Mouse (Mus musculus) monocyte, adult 5-6 weeks (primary cell): Measurements from ENCODE around the gene Chka. TPM values are rescaled to one million over a fixed set of nuclear protein-coding genes. Genes with fewer than 3 reads are reported as not detected.
A peak's percentile ranks its signal among the peaks of the same experiment; 100 is the strongest.

Experiments
- ATAC-seq: fragments of 153-309, 156-312 bp; replicated peaks from 2 replicates; pipeline ENCODE4 v1.8.0; 2017; ENCODE audit warnings: mild to moderate bottlenecking; ENCODE audit not compliant: low TSS enrichment, insufficient number of reproducible peaks, severe bottlenecking, poor library complexity, low FRiP score
- total RNA-seq: library from RNA; stranded (forward); fragments of 200-1000, 200-491, 200-594 nt; gene quantifications from 3 replicates; pipeline ENCODE4 v1.2.3, GENCODE M21; 2017

Chka gene
- total RNA-seq, 1 experiment from 2014 or later = 34.8 TPM

GRCm38 (mm10) chr19:3875045-3875444 is 23.5 kb downstream of the Chka start:
- ATAC-seq = no peak

GRCm38 (mm10) chr19:3880054-3880848 is 28.7 kb downstream of the Chka start:
- ATAC-seq = peak; percentile 55

GRCm38 (mm10) chr19:3882214-3882613 is 30.6 kb downstream of the Chka start:
- peak; percentile 58; the same call in 1 of the 2 replicates for ATAC-seq

GRCm38 (mm10) chr19:3884325-3884990 is 32.9 kb downstream of the Chka start:
- ATAC-seq = no peak

- no peak for ATAC-seq
Measured at GRCm38 (mm10) chr19:3889096-3889495, 37.5 kb downstream of the Chka start.

- no peak for ATAC-seq
Measured at GRCm38 (mm10) chr19:3890181-3890580, 38.6 kb downstream of the Chka start.

GRCm38 (mm10) chr19:3893545-3894116 is 42.1 kb downstream of the Chka start:
- ATAC-seq = no peak

- ATAC-seq = no peak
Measured at GRCm38 (mm10) chr19:3894294-3894693, 42.7 kb downstream of the Chka start.

GRCm38 (mm10) chr19:3895171-3895631 is 43.6 kb downstream of the Chka start:
- no peak for ATAC-seq

- ATAC-seq = no peak
Measured at GRCm38 (mm10) chr19:3896208-3896607, 44.6 kb downstream of the Chka start.

- ATAC-seq = no peak
Measured at GRCm38 (mm10) chr19:3897557-3897956, 46.0 kb downstream of the Chka start.

GRCm38 (mm10) chr19:3898952-3899351 is 47.4 kb downstream of the Chka start:
- 0 out of 2 replicates have a peak, but pooled peaks have one; percentile 37 for ATAC-seq

- ATAC-seq = no peak
Measured at GRCm38 (mm10) chr19:3899618-3900017, 48.0 kb downstream of the Chka start.

GRCm38 (mm10) chr19:3902966-3903365 is 51.4 kb downstream of the Chka start:
- no peak for ATAC-seq

- ATAC-seq = no peak
Measured at GRCm38 (mm10) chr19:3903648-3904362, 52.2 kb downstream of the Chka start.

GRCm38 (mm10) chr19:3904363-3904675 is 52.7 kb downstream of the Chka start:
- ATAC-seq = no peak

GRCm38 (mm10) chr19:3905261-3905969 is 53.8 kb downstream of the Chka start:
- peak; percentile 28; the same call in 1 of the 2 replicates for ATAC-seq

GRCm38 (mm10) chr19:3906326-3906725 is 54.8 kb downstream of the Chka start:
- no peak for ATAC-seq
